Mouse (Mus musculus) left cerebral cortex, adult 2 months (tissue): Measurements from ENCODE around the gene Hoxd10. TPM values are rescaled to one million over a fixed set of nuclear protein-coding genes. Genes with fewer than 3 reads are reported as not detected.

Source experiments
- DNase-seq, 2 experiments: peaks; one replicate each; pipeline ENCODE4 v3.0.0; 2021 to 2022; ENCODE audit warnings: low spot score in 2 of 2, mixed read lengths in 1 of 2; ENCODE audit errors: extremely low spot score in 1 of 2
- H3K27ac ChIP-seq: fragments of 200-600 bp; 2 replicates; pipeline ENCODE4 v1.8.1; 2022
- H3K4me3 ChIP-seq: fragments of 200-600 bp; 2 replicates; pipeline ENCODE4 v1.8.1; 2022
- CTCF ChIP-seq: fragments of 200-600 bp; IDR thresholded peaks from 2 replicates; pipeline ENCODE4 v1.8.1; 2022; ENCODE audit warnings: antibody characterized with exemption, mild to moderate bottlenecking, moderate library complexity
- intact Hi-C: fragments of 180-260 bp; cut with DNase I; formaldehyde crosslinking; loops from one replicate; pipeline ENCODE4 v1.15.1; 2025
- total RNA-seq, 2 experiments: library from RNA; stranded (reverse); gene quantifications; 2 replicates each; pipeline ENCODE4 v1.2.3; 2021

Gene Hoxd10
- total RNA-seq, 2 experiments from 2014 or later, result not detected

- Histone ChIP-seq H3K4me3 (no peak overlapping the region), H3K27ac (no peak overlapping the region)
- intact Hi-C loops, result no loop called here
- DNase-seq, result no peak
- no peak for TF ChIP-seq CTCF
These were observed 15.2 kb upstream of the Hoxd10 start for GRCm38 (mm10) chr2:74676376-74677052.

- no peak for DNase-seq
- no peak overlapping the region for H3K27ac ChIP-seq
- intact Hi-C loops, result no loop called here
- no peak for TF ChIP-seq CTCF
- H3K4me3 ChIP-seq, result no peak overlapping the region
These were observed 14.6 kb upstream of the Hoxd10 start for GRCm38 (mm10) chr2:74677106-74677505.

GRCm38 (mm10) chr2:74678891-74679595 lies 12.7 kb upstream of the Hoxd10 start, which contains the start of gene Hoxd11:
Hoxd11 (plus strand) TSS chr2:74679557.
- intact Hi-C loops, result no loop called here
- TF ChIP-seq CTCF, result no peak
- no peak for DNase-seq
- H3K27ac ChIP-seq, result no peak within 1 kb of the TSS
- no peak within 1 kb of the TSS for H3K4me3 ChIP-seq

GRCm38 (mm10) chr2:74679596-74679971 lies 12.1 kb upstream of the Hoxd10 start:
- DNase-seq, result peak in 1 of 2 experiments; percentile 6
- intact Hi-C loops, result no loop called here
- Histone ChIP-seq H3K27ac (no peak overlapping the region), H3K4me3 (no peak overlapping the region)
- TF ChIP-seq CTCF, result no peak

- intact Hi-C loops, result no loop called here
- no peak for DNase-seq
- TF ChIP-seq CTCF, result no peak
- Histone ChIP-seq H3K27ac (no peak overlapping the region), H3K4me3 (no peak overlapping the region)
These were observed 11.7 kb upstream of the Hoxd10 start for GRCm38 (mm10) chr2:74679980-74680379.

GRCm38 (mm10) chr2:74680561-74681398 lies 10.9 kb upstream of the Hoxd10 start:
- intact Hi-C loops, result no loop called here
- Histone ChIP-seq H3K27ac (no peak overlapping the region), H3K4me3 (no peak overlapping the region)
- no peak for DNase-seq
- TF ChIP-seq CTCF, result no peak

- peak in 1 of 2 experiments; percentile 7 for DNase-seq
- Histone ChIP-seq H3K27ac (no peak overlapping the region), H3K4me3 (no peak overlapping the region)
- TF ChIP-seq CTCF, result no peak
- intact Hi-C loops, result no loop called here
These were observed 9.9 kb upstream of the Hoxd10 start for GRCm38 (mm10) chr2:74681594-74682531.

- no peak for DNase-seq
- no peak for TF ChIP-seq CTCF
- no peak overlapping the region for H3K27ac ChIP-seq
- H3K4me3 ChIP-seq, result no peak overlapping the region
- intact Hi-C loops, result no loop called here
These were observed 8.9 kb upstream of the Hoxd10 start for GRCm38 (mm10) chr2:74682796-74683195.

GRCm38 (mm10) chr2:74683471-74683951 lies 8.2 kb upstream of the Hoxd10 start:
- TF ChIP-seq CTCF, result no peak
- Histone ChIP-seq H3K4me3 (no peak overlapping the region), H3K27ac (no peak overlapping the region)
- DNase-seq, result no peak
- intact Hi-C loops, result no loop called here

- H3K4me3 ChIP-seq, result no peak overlapping the region
- intact Hi-C loops, result no loop called here
- DNase-seq, result no peak
- TF ChIP-seq CTCF, result no peak
- no peak overlapping the region for H3K27ac ChIP-seq
These were observed 7.6 kb upstream of the Hoxd10 start for GRCm38 (mm10) chr2:74684106-74684505.

- no peak for TF ChIP-seq CTCF
These were observed 6.6 kb upstream of the Hoxd10 start for GRCm38 (mm10) chr2:74685059-74685603.

More at GRCm38 (mm10) chr2:74685059-74685603, 6.6 kb upstream of the Hoxd10 start:
- intact Hi-C loops, result no loop called here
- Histone ChIP-seq H3K27ac (no peak overlapping the region), H3K4me3 (no peak overlapping the region)
- DNase-seq, result no peak
